Mouse (Mus musculus): ENCODE measurements around the gene Sox14. TPM values are rescaled to one million over a fixed set of nuclear protein-coding genes. Genes with fewer than 3 reads are reported as not detected.

Sox14 gene
- polyA plus RNA-seq, 1 experiment from 2014 or later: 76.6 TPM

Other genes with a start within 250 kb of the Sox14 start
- gene Dzip1l, start 246.7 kb downstream of the Sox14 start, polyA plus RNA-seq (2015; fragmentation: Nextera tagmentation; extraction: Ambion mirVana): 7.7 and 8.8 TPM in 2 replicates
- gene Cldn18, start 158.9 kb downstream of the Sox14 start, polyA plus RNA-seq (2015; fragmentation: Nextera tagmentation; extraction: Ambion mirVana): not detected in 2 replicates

Data from midbrain, embryonic 16.5 days (tissue).